Mouse (Mus musculus) liver, embryonic 11.5 days (tissue): ENCODE results near the gene Ybx2. TPM values are rescaled to one million over a fixed set of nuclear protein-coding genes. Genes with fewer than 3 reads are reported as not detected.

Source experiments
- ATAC-seq: fragments of 200-750 bp; cut with Nextera tagmentation; replicated peaks from 2 replicates; pipeline ENCODE4 v1.8.0; 2017; ENCODE audit warnings: moderate number of reproducible peaks, mild to moderate bottlenecking, moderate TSS enrichment, moderate library complexity; ENCODE audit not compliant: low FRiP score
- DNase-seq: peaks from one replicate; pipeline ENCODE4 v3.0.0-alpha.2; 2017; ENCODE audit warnings: low spot score
- H3K27ac ChIP-seq: fragments of 300-500 bp; sonication (generic); 2 replicates; pipeline ENCODE4 v1.5.1; 2014; ENCODE audit warnings: mild to moderate bottlenecking, low read depth, low read length, control low read depth
- H3K27me3 ChIP-seq: fragments of 300-500 bp; sonication (generic); replicated peaks from 2 replicates; pipeline ENCODE4 v1.6.1; 2014; ENCODE audit warnings: low read length, mixed read lengths; ENCODE audit not compliant: control insufficient read depth, insufficient read depth
- H3K36me3 ChIP-seq: fragments of 300-500 bp; sonication (generic); 2 replicates; pipeline ENCODE4 v1.6.1; 2014; ENCODE audit warnings: mild to moderate bottlenecking, low read length, moderate library complexity, mixed read lengths; ENCODE audit not compliant: control insufficient read depth, insufficient read depth
- H3K4me1 ChIP-seq: fragments of 300-500 bp; sonication (generic); replicated peaks from 2 replicates; pipeline ENCODE4 v1.6.1; 2014; ENCODE audit warnings: low read length, mixed read lengths; ENCODE audit not compliant: control insufficient read depth, insufficient read depth
- H3K4me2 ChIP-seq: fragments of 300-500 bp; sonication (generic); 2 replicates; pipeline ENCODE4 v1.6.1; 2014; ENCODE audit warnings: mild to moderate bottlenecking, control low read depth, moderate library complexity
- H3K4me3 ChIP-seq: fragments of 300-500 bp; sonication (generic); 2 replicates; pipeline ENCODE4 v1.5.1; 2014; ENCODE audit warnings: low read depth, low read length, control low read depth
- H3K9ac ChIP-seq: fragments of 300-500 bp; sonication (generic); 2 replicates; pipeline ENCODE4 v1.6.1; 2014; ENCODE audit warnings: low read depth, low read length, control low read depth
- H3K9me3 ChIP-seq: fragments of 300-500 bp; sonication (generic); 2 replicates; pipeline ENCODE4 v1.6.1; 2016; ENCODE audit warnings: low read length, inconsistent platforms, mixed read lengths; ENCODE audit not compliant: control insufficient read depth
- WGBS: fragments of 180-500 bp; shearing (Covaris S2); extraction: QIAGEN DNeasy Blood & Tissue Kit; methylation state at CpG from one replicate; pipeline ENCODE4 v1.1.7; 2014; 5-methylcytosine and 5-hydroxymethylcytosine counted together
- polyA plus RNA-seq: library from polyadenylated mRNA; unstranded; fragments of >200 nt; fragmentation: Nextera tagmentation; extraction: Ambion mirVana; gene quantifications from 2 replicates; pipeline ENCODE4 v1.2.1, GENCODE M21; 2014

The Ybx2 gene
- polyA plus RNA-seq, 1 experiment from 2014 or later = 1.7 TPM

GRCm38 (mm10) chr11:69936714-69937347, 1.2 kb downstream of the Ybx2 start:
- 45% methylated on average over 9 of the region's 9 CpGs for WGBS
- Histone ChIP-seq H3K9me3 (no peaks in the 10 kb centered on the region), H3K4me1 (peaks cover 19% of the 10 kb centered on the region), H3K9ac (no peak overlapping the region), H3K27ac (no peak overlapping the region), H3K4me2 (peak overlapping the region; percentile 90), H3K27me3 (peaks cover 63% of the 10 kb centered on the region), H3K4me3 (peak overlapping the region; percentile 43; the same call in 1 of the 2 replicates), H3K36me3 (no peaks in the 10 kb centered on the region)
- ATAC-seq = no peak
- DNase-seq = no peak

- Histone ChIP-seq H3K9ac (no peak overlapping the region), H3K27ac (no peak overlapping the region)
- WGBS = 33% methylated on average over 4 of the region's 4 CpGs
Measured at GRCm38 (mm10) chr11:69937385-69937784, 1.8 kb downstream of the Ybx2 start.

GRCm38 (mm10) chr11:69937834-69938233, 2.2 kb downstream of the Ybx2 start:
- Histone ChIP-seq H3K27ac (no peak overlapping the region), H3K9me3 (no peaks in the 10 kb centered on the region), H3K4me3 (no peak overlapping the region), H3K4me1 (peaks cover 17% of the 10 kb centered on the region), H3K27me3 (peaks cover 66% of the 10 kb centered on the region), H3K4me2 (no peak overlapping the region), H3K36me3 (no peaks in the 10 kb centered on the region), H3K9ac (no peak overlapping the region)
- 64% methylated on average over 5 of the region's 5 CpGs for WGBS
- ATAC-seq (no peak), DNase-seq (no peak)

More at GRCm38 (mm10) chr11:69937385-69937784, 1.8 kb downstream of the Ybx2 start:
- H3K36me3 ChIP-seq = no peaks in the 10 kb centered on the region
- DNase-seq = no peak
- peaks cover 63% of the 10 kb centered on the region for H3K27me3 ChIP-seq
- H3K4me2 ChIP-seq = no peak overlapping the region
- ATAC-seq = no peak
- peaks cover 19% of the 10 kb centered on the region for H3K4me1 ChIP-seq
- no peaks in the 10 kb centered on the region for H3K9me3 ChIP-seq
- H3K4me3 ChIP-seq = no peak overlapping the region

GRCm38 (mm10) chr11:69938401-69938979, 2.9 kb downstream of the Ybx2 start:
- no peak for ATAC-seq
- peaks cover 71% of the 10 kb centered on the region for H3K27me3 ChIP-seq

GRCm38 (mm10) chr11:69939181-69939580, 3.6 kb downstream of the Ybx2 start:
- peaks cover 71% of the 10 kb centered on the region for H3K27me3 ChIP-seq
- DNase-seq = no peak

More at GRCm38 (mm10) chr11:69938401-69938979, 2.9 kb downstream of the Ybx2 start:
- no peaks in the 10 kb centered on the region for H3K9me3 ChIP-seq
- H3K4me2 ChIP-seq = no peak overlapping the region
- no peak for DNase-seq
- H3K36me3 ChIP-seq = no peaks in the 10 kb centered on the region
- no peak overlapping the region for H3K4me3 ChIP-seq
- no peak overlapping the region for H3K9ac ChIP-seq
- H3K27ac ChIP-seq = no peak overlapping the region
- H3K4me1 ChIP-seq = peaks cover 17% of the 10 kb centered on the region
- WGBS = 34% methylated on average over 9 of the region's 9 CpGs

GRCm38 (mm10) chr11:69939731-69940130, 4.1 kb downstream of the Ybx2 start:
- ATAC-seq (no peak), DNase-seq (no peak)
- H3K27me3 ChIP-seq = peaks cover 71% of the 10 kb centered on the region
- H3K36me3 ChIP-seq = 0 out of 2 replicates have a peak, but pooled peaks cover 2% of the 10 kb centered on the region
- 92% methylated on average over 17 of the region's 17 CpGs for WGBS
- H3K4me2 ChIP-seq = no peak overlapping the region
- H3K4me3 ChIP-seq = no peak overlapping the region
- H3K4me1 ChIP-seq = peaks cover 14% of the 10 kb centered on the region
- no peaks in the 10 kb centered on the region for H3K9me3 ChIP-seq
- H3K9ac ChIP-seq = no peak overlapping the region
- no peak overlapping the region for H3K27ac ChIP-seq

More at GRCm38 (mm10) chr11:69939181-69939580, 3.6 kb downstream of the Ybx2 start:
- no peaks in the 10 kb centered on the region for H3K36me3 ChIP-seq
- no peak overlapping the region for H3K4me2 ChIP-seq
- no peak for ATAC-seq
- 58% methylated on average over 5 of the region's 5 CpGs for WGBS
- no peak overlapping the region for H3K9ac ChIP-seq
- no peak overlapping the region for H3K27ac ChIP-seq
- H3K4me3 ChIP-seq = no peak overlapping the region
- peaks cover 17% of the 10 kb centered on the region for H3K4me1 ChIP-seq
- no peaks in the 10 kb centered on the region for H3K9me3 ChIP-seq

GRCm38 (mm10) chr11:69940962-69941361, 5.4 kb downstream of the Ybx2 start:
- Histone ChIP-seq H3K4me3 (no peak overlapping the region), H3K4me2 (no peak overlapping the region), H3K4me1 (peaks cover 8% of the 10 kb centered on the region), H3K27ac (no peak overlapping the region), H3K9me3 (no peaks in the 10 kb centered on the region), H3K36me3 (0 out of 2 replicates have a peak, but pooled peaks cover 2% of the 10 kb centered on the region), H3K27me3 (peaks cover 63% of the 10 kb centered on the region), H3K9ac (no peak overlapping the region)
- ATAC-seq (no peak), DNase-seq (no peak)
- 78% methylated on average over 4 of the region's 4 CpGs for WGBS

- Histone ChIP-seq H3K36me3 (0 out of 2 replicates have a peak, but pooled peaks cover 2% of the 10 kb centered on the region), H3K4me1 (peaks cover 25% of the 10 kb centered on the region), H3K4me3 (no peak overlapping the region), H3K9me3 (no peaks in the 10 kb centered on the region), H3K27me3 (peaks cover 26% of the 10 kb centered on the region), H3K27ac (no peak overlapping the region), H3K9ac (no peak overlapping the region), H3K4me2 (no peak overlapping the region)
- WGBS = 60% methylated on average over 13 of the region's 13 CpGs
- DNase-seq (no peak), ATAC-seq (no peak)
Measured at GRCm38 (mm10) chr11:69945216-69945615, 9.6 kb downstream of the Ybx2 start.
